Mouse (Mus musculus) layer of hippocampus, adult 9-10 months (tissue): ENCODE results near the gene Apold1.

Experiments used
- DNase-seq: peaks from one replicate; pipeline ENCODE4 v3.0.0; 2022; ENCODE audit warnings: low spot score

Apold1 gene

DNA sequence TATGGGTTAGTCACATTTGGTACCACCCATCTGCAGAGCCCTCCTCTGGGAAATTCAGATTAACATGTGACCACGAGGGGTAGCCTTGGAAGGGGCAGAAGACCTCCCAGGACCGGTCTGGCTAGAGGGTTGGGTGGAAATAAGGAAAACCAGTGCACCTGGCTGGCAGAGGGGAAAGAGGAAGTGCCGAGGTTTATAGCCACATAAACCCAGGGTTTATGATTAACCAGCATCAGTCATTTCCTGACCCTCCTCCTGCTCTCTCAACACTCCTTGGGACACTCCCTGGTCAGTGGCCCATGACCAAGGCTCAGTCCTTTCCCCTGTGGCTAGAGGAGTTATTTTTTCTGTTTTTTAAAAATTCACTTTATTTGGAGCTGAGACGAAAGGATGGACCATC lies 47.7 kb downstream of the Apold1 start:
- no peak for DNase-seq
